In genomic region chr7:132325549-132326331, GRCm38 (mm10) we compare ENCODE assay signal across 9 mouse cellular contexts. TPM values are rescaled to one million over a fixed set of nuclear protein-coding genes. Genes with fewer than 3 reads are reported as not detected.
A peak's percentile ranks its signal among the peaks of the same experiment; 100 is the strongest.
DNase-seq lines count a peak whose midpoint lies in the region; ATAC-seq lines count a peak whose summit lies in the region.
"Had no signal": no experiment of that assay in that cellular context is flagged by ENCODE, and none has a peak within 500 bp of the region (broad histone marks: within the 10 kb centered on the region; RNA-seq: fewer than 3 reads in every experiment).

No protein-coding gene starts in this region.

- H3K4me1 ChIP-seq in liver, embryonic 11.5 days (replicated peaks; ENCODE audit: control insufficient read depth, insufficient read depth, low read length), result peaks cover 1% of the 10 kb centered on the region; the same call in 1 of the 2 replicates
- H3K4me1 ChIP-seq in hindbrain, embryonic 11.5 days (replicated peaks; ENCODE audit: control insufficient read depth, insufficient read depth, low read length), result no peaks in the 10 kb centered on the region

- intact Hi-C loops in gastrocnemius, postnatal 36 days (cut with DNase I), result no loop called here

- WGBS in liver, embryonic 11.5 days, result 62% methylated on average over 5 of the region's 5 CpGs
- WGBS in large intestine, adult 2 months, result 8% methylated on average over 5 of the region's 5 CpGs
- WGBS in hindbrain, embryonic 11.5 days, result 74% methylated on average over 5 of the region's 5 CpGs

- no peaks in the 10 kb centered on the region for H3K9me3 ChIP-seq in liver, embryonic 11.5 days (ENCODE audit: control insufficient read depth, low read length)
- no peaks in the 10 kb centered on the region for H3K9me3 ChIP-seq in hindbrain, embryonic 11.5 days (ENCODE audit: control insufficient read depth, low read length)
- H3K9me3 ChIP-seq: neural tube, embryonic 12.5 days had no signal

- no peak overlapping the region for H3K4me2 ChIP-seq in liver, embryonic 11.5 days
- H3K4me2 ChIP-seq in hindbrain, embryonic 11.5 days (replicated peaks; ENCODE audit: low read depth, low read length), result no peak overlapping the region
- H3K4me2 ChIP-seq: neural tube, embryonic 12.5 days had no signal

- H3K27ac ChIP-seq in liver, embryonic 11.5 days (ENCODE audit: low read depth, low read length), result no peak overlapping the region
- H3K27ac ChIP-seq in hindbrain, embryonic 11.5 days (ENCODE audit: low read depth, low read length), result no peak overlapping the region
- H3K27ac ChIP-seq: neural tube, embryonic 12.5 days had no signal

- H3K9ac ChIP-seq in liver, embryonic 11.5 days (ENCODE audit: low read depth, low read length), result no peak overlapping the region
- H3K9ac ChIP-seq in hindbrain, embryonic 11.5 days (ENCODE audit: low read depth, low read length), result no peak overlapping the region
- H3K9ac ChIP-seq: neural tube, embryonic 12.5 days had no signal

- no peaks in the 10 kb centered on the region for H3K36me3 ChIP-seq in liver, embryonic 11.5 days (ENCODE audit: control insufficient read depth, insufficient read depth, low read length)
- no peaks in the 10 kb centered on the region for H3K36me3 ChIP-seq in hindbrain, embryonic 11.5 days (ENCODE audit: control insufficient read depth, insufficient read depth, low read length)
- H3K36me3 ChIP-seq: neural tube, embryonic 12.5 days had no signal

- H3K4me3 ChIP-seq in liver, embryonic 11.5 days (ENCODE audit: low read depth, low read length), result no peak overlapping the region
- H3K4me3 ChIP-seq in hindbrain, embryonic 11.5 days (ENCODE audit: low read depth, low read length), result no peak overlapping the region
- H3K4me3 ChIP-seq: neural tube, embryonic 12.5 days had no signal

- DNase-seq in liver, result peak; percentile 20
- DNase-seq in liver, embryonic 11.5 days (ENCODE audit: low spot score), result no peak
- peak; percentile 93 for DNase-seq in adrenal gland, postnatal 14 days
- peak; percentile 38 to 53 for DNase-seq in gastrocnemius, postnatal 36 days
- DNase-seq in large intestine, adult 2 months (ENCODE audit: low read depth, low spot score), result peak; percentile 37
- peak; percentile 84 for DNase-seq in urinary bladder, postnatal 14 days (ENCODE audit: low spot score)
- no peak for DNase-seq in hindbrain, embryonic 11.5 days (ENCODE audit: low spot score)
- no peak for DNase-seq in spleen, adult 12 weeks (ENCODE audit: low spot score)

- no peaks in the 10 kb centered on the region for H3K27me3 ChIP-seq in liver, embryonic 11.5 days (replicated peaks; ENCODE audit: control insufficient read depth, insufficient read depth, low read length)
- H3K27me3 ChIP-seq in hindbrain, embryonic 11.5 days (ENCODE audit: control insufficient read depth, insufficient read depth, low read length), result no peaks in the 10 kb centered on the region
- H3K27me3 ChIP-seq: neural tube, embryonic 12.5 days had no signal

- no peak for ATAC-seq in liver, embryonic 11.5 days (replicated peaks; ENCODE audit: low FRiP score)
- no peak for ATAC-seq in hindbrain, embryonic 11.5 days (ENCODE audit: low FRiP score)

RNA-seq across cellular contexts. Expression of gene Chst15, which starts 8.7 kb away (rescaled TPM):
- polyA plus RNA-seq in liver, embryonic 11.5 days (2014; fragmentation: Nextera tagmentation; extraction: Ambion mirVana), result 12.8 and 14.1 TPM in 2 replicates
- 34.3 and 55.1 TPM in 2 replicates for total RNA-seq in adrenal gland, postnatal 14 days (2021)
- 1 to 10 TPM; 2.3 to 2.6 TPM for total RNA-seq in gastrocnemius, postnatal 36 days (2021)
- 6.4 and 7.9 TPM in 2 replicates for polyA plus RNA-seq in large intestine, adult 2 months (2012; rRNA removed)
- 25.5 and 28.3 TPM in 2 replicates for polyA plus RNA-seq in hindbrain, embryonic 11.5 days (2014; fragmentation: Nextera tagmentation; extraction: Ambion mirVana)

Comparison
In these comparisons a context has a peak if more than half of its experiments do, and no peak if none do; other contexts are left out.
1. DNase-seq: peak in liver (single experiment), adrenal gland, postnatal 14 days (single experiment), gastrocnemius, postnatal 36 days (2 of 2), large intestine, adult 2 months (single experiment) and urinary bladder, postnatal 14 days (single experiment); none in liver, embryonic 11.5 days (single experiment), hindbrain, embryonic 11.5 days (single experiment) and spleen, adult 12 weeks (single experiment).